Mouse (Mus musculus) liver, adult 2 months (tissue): ENCODE measurements around the gene Bicdl1.

Experiments used
- CTCF ChIP-seq: fragments of 200-500 bp; IDR thresholded peaks from 2 replicates; pipeline ENCODE4 v1.5.1; 2011; ENCODE audit warnings: low read depth, low read length, control low read depth
- POLR2A ChIP-seq: fragments of 200-500 bp; IDR thresholded peaks from 2 replicates; pipeline ENCODE4 v1.6.1; 2011; ENCODE audit warnings: low read length, control low read depth; ENCODE audit not compliant: insufficient read depth; ENCODE audit errors: extremely low read depth

- TF ChIP-seq CTCF (no peak), POLR2A (no peak)
These were observed 29.4 kb downstream of the Bicdl1 start for GRCm38 (mm10) chr5:115701981-115702380.
